Mouse (Mus musculus): ENCODE measurements around the gene Gm13030. TPM values are rescaled to one million over a fixed set of nuclear protein-coding genes. Genes with fewer than 3 reads are reported as not detected.
"Not testable (repeated sequence)": the region's sequence is repeated elsewhere in the genome, so short reads cannot be mapped to it uniquely, and the experiment has no call there.

Gm13030 gene
- total RNA-seq, 2 experiments from 2014 or later, result not detected

DNA sequence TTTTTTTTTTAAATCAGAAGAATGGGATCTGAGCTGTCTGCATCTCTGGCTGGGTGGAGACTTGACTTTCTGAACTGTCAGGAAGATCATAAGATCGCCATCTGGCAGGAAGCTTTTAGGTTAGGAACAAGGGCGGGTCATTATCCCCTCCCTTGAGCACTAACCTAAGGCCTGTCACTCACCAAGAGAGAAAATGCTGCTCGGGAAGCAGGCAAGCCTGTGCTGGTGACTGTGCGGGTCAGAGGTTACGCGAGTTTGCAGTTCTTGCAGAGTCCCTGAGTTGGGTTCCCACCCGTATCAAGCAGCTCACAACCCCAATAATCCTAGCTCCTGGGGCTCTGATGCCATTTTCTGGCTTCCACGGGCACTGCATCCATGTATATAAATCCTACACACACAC lies 5.1 kb downstream of the Gm13030 start:
- no peak for ATAC-seq (replicated peaks; ENCODE audit: low FRiP score, poor library complexity, severe bottlenecking)

DNA sequence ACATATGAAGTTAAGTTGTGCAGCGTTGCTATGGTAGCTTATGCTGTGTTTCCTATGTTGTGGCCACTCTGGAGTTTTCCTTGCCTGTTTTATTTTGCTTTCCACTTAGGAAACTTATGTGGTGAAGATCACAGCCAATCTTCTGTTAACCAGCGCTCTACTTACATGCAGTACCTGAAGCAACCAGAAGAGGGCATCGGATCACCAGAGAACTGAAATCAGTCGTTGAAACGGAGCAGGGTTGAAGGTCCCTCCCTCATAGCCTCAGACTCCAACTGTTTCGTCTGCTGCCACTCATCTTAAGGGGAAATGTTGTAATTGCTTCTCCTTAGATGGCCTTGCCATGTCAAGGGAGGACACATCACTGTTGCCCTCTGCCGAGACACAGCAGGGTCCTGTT lies 7.4 kb downstream of the Gm13030 start:
- ATAC-seq (replicated peaks; ENCODE audit: low FRiP score, poor library complexity, severe bottlenecking), result no peak

DNA sequence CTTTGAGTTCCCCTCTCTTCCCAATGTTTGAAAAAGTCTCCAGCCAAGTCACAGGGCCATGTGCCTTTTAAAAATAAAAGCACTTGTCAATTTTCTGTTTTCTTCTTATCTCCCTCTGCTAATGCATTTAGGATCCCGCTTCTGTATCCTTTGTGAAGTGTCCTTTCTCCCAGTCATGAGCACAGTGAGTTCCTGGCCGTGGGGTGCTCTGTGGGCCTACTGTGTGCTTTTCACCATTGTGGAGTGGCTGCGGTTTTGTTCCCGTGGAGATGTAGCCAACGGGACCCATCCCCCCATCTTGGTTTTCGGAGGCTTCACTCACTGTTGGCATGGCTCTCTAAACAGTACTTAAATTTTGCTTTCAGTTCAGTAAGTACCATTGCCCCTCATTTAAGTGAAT lies 7.8 kb downstream of the Gm13030 start:
- ATAC-seq (replicated peaks; ENCODE audit: low FRiP score, poor library complexity, severe bottlenecking), result no peak

DNA sequence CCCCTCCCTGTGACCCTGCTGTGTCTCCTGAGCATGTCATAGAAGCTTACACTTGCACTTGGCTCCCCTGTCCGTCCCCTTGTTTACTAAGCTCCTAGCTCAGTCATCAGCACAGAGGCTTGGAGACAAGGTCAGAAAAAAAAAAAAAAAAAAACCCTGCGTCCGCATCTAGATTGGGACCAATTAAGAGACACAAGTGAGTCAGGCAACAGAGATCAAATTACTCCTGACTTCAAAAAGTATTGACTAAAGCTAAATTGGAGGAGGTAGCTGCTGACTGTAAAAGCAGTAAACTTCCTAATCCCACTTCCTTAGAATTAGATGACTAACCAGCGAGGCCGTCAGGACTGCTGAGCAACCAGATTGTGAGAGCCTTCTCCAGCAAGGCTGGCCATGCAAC lies 8.7 kb downstream of the Gm13030 start:
- no peak for ATAC-seq (replicated peaks; ENCODE audit: low FRiP score, poor library complexity, severe bottlenecking)

DNA sequence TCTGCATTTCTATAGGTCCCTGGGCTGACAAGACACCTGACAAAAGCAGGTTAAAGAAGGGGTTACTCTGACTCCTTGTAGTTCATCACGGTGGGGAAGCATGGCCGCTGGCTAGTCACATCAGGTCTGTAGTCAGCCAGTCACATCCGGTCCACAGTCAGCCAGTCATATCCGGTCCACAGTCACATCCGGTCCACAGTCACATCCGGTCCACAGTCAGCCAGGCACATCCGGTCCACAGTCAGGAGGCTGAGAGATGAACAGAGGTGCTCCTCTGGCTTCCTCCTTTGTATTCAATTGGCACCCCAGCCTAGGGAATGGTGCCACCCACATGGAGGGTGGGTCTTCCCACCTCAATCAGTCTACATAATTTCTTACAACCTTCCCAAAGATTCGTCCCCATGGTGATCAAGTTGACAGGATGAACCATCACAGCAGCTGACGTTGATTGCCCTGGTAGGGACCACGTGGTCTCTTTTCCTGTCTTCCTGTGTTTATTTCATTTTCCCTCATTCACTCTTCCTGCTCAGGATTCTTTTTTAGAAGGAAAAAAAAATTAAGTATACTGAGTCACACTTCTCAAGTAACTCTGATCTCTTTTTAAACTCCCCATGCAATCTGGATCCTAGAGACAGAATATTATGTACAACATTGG lies 10.3 kb downstream of the Gm13030 start, which contains the start of gene Pla2g5:
Gene Pla2g5 (minus strand): TSS at position 139 of the 655 bp plus-strand sequence.
- no peak for ATAC-seq (replicated peaks; ENCODE audit: low FRiP score, poor library complexity, severe bottlenecking)

DNA sequence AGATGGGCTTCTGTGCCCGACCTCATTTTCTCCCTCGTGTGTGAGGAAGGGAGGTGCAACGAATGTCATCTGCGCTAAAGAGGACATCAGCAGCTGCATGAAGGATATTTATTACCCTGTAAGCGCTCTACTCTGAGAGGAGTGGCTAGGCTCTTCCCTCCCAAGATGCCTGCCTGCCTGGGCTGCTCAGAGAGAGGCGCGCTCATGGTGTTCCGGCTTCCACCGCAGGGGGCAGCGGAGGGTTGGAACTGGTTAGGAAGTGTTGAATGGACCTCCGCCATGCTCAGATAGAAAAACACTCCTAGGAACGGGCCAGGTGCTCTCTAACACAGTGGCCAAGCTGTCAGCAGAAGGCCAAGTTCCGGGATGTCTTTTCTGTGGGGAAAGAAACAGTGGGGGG lies 14.0 kb downstream of the Gm13030 start:
- ATAC-seq (replicated peaks; ENCODE audit: low FRiP score, poor library complexity, severe bottlenecking), result 0 out of 2 replicates have a peak, but pooled peaks have one; percentile 52

DNA sequence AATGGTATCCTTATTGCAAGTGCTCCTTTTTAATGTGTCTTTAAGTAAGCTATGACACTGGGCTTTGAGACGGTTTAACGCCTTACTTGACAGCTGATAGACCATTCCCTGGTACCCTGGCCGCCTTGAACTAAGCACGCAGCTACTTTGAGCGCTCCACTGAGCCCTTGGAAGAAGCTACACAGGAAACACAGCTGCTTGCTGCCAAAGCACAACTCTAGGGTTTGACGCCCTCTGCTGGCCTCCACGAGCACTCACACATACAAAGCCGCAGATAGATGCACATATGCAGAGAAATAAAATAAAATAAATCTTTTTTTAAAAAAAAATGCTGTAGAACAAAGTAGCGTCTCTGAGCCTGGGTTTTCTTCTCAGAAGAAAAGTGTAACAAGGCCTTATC lies 14.5 kb downstream of the Gm13030 start:
- ATAC-seq (replicated peaks; ENCODE audit: low FRiP score, poor library complexity, severe bottlenecking), result no peak

DNA sequence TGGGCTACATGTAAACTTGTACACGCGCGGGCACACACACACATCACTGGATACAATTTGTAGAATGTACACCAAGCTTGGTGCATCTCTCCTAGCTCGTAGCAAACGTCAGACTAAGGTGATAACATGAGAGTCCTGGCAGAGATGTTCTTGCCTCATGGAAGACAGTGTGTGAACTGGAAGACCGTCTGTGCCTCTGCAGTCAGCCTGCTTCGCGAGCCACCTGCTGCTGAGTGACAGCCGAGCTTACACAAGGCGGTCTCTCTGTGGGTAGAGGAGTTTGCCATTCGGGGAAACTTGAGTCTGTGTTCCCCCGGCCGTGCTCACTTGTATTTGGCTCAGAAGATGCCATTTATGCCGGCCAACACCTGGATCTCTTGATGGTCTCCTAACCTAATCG lies 15.3 kb downstream of the Gm13030 start:
- no peak for ATAC-seq (replicated peaks; ENCODE audit: low FRiP score, poor library complexity, severe bottlenecking)

DNA sequence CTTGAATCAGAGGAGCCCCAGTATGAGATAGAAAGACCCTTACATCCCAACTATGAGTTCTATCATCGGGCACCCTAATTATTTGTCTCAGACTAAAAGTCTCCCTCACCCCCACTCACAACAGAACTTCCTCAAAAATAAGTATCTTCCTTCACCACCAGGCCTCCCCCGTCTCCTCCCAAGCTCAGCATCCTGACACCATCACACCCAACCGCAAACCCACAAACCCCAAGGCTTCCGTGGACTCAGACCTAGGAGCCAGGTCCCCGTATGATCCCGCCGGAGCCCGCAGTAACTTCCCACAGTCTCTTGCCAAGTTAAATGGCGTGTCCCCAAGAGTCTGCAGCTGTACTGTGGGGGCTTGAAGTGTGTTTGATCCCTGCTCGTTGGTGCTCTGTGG lies 16.2 kb downstream of the Gm13030 start:
- ATAC-seq (replicated peaks; ENCODE audit: low FRiP score, poor library complexity, severe bottlenecking), result no peak

DNA sequence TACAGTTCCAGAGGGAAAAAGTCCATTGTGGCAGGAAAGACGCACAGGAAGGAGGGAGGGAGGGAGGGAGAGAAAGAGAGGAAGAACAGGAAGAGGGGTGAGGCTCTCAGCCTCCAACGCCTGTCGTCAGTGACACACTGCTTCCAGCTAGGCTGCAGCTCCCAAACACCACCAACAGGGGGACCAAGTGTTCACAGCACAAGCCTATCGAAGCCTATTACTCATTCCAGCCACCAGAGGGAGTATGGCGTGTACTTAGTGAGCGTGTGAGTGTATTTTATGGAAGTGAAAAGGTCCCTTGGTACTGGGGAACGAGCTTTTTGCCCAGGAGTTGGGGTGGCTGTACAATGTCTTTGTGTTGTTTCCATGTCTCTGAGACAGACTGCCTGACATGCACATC lies 17.3 kb downstream of the Gm13030 start:
- ATAC-seq (replicated peaks; ENCODE audit: low FRiP score, poor library complexity, severe bottlenecking), result peak; percentile 72

DNA sequence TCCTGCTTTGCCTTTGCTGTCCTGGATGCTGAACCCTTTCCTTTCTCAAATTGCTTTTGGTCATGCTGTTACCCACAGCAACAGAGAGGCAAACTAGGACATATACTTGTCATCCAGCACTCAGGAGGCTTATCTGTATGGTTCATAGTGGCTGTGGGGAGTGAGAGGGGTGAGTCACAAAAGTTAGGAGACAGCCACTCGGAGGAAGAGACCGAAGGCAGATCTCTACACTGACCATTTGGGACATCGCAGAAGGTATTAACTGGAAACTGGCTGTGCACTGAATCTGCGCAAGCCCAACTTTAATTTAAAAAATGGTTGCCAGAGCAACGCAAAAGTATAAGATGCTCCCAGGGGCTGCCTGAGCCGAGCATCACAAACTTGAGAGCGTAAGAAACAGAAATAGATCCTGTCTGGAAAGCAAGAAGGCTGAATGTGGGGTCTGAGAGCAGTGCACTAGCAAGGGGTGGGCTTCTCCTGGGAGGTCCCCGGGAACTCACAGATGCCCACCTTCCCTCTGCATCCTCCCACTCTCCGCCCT lies 18.6 kb downstream of the Gm13030 start:
- ATAC-seq (replicated peaks; ENCODE audit: low FRiP score, poor library complexity, severe bottlenecking), result no peak

DNA sequence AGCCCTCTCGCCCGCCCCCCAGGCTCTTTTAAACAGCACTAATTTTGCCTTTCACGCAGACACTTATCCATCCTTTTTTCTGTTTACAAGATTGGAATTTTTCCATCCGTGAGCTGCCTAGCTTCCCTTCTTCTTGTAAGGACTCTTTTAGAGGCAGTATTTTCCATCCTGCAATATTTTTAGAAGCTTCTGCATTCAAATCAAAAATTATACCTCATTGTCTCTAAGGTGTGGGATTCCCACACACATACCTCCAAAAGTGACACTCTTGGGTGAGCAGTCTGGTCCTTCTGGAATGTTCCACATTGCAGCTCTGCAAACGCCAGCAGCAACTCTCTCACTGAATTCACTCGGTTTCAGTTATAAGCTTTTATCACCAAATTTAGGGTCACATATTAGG lies 20.8 kb downstream of the Gm13030 start:
- no peak for ATAC-seq (replicated peaks; ENCODE audit: low FRiP score, poor library complexity, severe bottlenecking)

DNA sequence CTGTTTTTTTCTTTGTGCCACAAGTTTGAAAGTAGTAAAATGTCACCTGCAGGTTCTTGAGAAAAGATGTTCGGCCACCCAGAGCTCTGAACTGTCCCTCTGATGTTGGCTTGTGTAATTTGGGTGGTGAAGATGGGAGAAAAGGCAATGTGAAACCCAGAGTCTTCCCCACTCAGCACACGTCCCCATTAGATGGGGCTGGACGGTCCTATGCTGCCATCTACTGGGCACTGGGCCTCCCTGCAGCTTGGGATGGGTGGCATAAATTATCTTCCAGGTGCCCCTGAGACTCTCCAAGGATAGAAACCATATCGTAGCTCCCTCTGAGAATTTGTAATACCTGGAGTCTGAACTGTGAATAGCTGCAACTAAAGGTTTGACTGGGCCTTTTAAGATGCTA lies 22.3 kb downstream of the Gm13030 start:
- ATAC-seq (replicated peaks; ENCODE audit: low FRiP score, poor library complexity, severe bottlenecking), result 0 out of 2 replicates have a peak, but pooled peaks have one; percentile 52

DNA sequence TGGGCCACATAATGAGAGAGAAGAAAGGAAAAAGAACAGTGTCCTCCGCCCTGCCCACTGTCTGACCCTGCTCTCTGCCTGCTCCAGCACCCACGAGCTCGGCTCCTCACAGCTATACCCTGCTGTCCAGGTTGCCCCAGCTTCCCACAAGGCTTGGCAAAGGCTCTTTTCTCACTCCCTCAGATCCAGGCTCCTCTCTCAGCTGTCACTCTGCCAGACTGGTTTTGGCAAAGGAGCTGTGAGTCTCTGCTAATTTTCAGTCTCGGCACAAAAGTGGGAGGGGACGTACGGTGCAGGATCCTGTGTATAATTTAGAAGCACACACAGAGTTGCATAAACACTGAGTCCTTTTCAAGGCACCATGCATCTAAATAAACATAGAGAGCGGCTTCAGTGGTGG lies 32.4 kb downstream of the Gm13030 start:
- ATAC-seq (replicated peaks; ENCODE audit: low FRiP score, poor library complexity, severe bottlenecking), result no peak

DNA sequence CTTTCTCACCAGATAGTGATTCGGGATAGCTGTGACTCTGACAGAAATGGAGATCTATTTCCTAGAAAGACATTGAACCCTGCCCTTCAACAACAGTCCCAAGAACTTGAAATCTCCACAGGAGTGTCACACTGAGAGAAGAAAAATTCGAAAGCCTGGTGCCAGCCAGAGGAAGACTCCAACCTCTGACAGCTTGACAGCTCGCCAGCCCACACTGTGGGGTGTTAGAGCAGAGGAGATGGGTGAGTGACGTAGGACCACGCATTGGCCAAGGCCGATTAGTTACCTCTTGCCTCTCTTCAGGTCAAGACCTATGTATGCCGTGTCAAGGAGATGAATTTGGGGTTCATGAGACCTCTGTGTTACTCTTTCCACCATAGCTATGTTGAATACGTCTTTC lies 33.0 kb downstream of the Gm13030 start:
- no peak for ATAC-seq (replicated peaks; ENCODE audit: low FRiP score, poor library complexity, severe bottlenecking)

DNA sequence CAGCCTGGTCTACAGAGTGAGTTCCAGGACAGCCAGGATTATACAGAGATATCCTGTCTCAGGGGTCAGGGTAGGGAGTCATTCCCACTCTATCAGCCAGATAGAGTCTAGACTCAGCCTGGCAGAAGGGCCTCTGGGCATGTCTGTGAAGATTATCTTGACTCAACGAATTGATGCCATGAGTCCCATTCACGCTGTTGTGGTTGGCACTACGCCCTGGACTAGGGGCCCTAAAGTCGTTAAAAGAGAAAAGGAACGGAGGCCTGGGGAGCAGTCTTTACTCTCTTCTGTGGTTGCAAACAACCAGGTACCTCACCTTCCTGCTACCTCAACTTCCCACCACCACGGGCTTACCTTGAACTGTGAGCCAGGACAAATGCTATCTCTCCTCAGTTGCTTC lies 34.0 kb downstream of the Gm13030 start:
- no peak for ATAC-seq (replicated peaks; ENCODE audit: low FRiP score, poor library complexity, severe bottlenecking)

DNA sequence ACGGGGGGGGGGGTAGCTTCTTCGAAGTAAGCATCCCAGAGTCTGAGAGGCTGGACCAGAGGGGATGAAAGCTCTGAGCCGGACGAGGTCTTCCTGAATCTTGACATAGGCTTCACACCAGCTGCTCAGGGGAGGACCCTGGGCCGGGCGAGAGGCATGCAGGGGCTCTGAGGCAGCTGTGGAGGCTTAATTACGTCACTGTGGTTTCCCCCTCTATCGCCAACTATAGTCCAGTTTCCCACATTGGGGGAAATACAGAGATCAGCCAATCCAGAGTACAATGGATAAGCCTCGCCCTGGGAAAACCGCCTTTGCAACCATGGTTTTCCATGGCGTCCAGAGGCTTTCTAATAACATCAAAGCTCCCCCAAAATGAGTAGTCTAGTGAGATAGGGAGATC lies 46.6 kb downstream of the Gm13030 start:
- no peak for ATAC-seq (replicated peaks; ENCODE audit: low FRiP score, poor library complexity, severe bottlenecking)

DNA sequence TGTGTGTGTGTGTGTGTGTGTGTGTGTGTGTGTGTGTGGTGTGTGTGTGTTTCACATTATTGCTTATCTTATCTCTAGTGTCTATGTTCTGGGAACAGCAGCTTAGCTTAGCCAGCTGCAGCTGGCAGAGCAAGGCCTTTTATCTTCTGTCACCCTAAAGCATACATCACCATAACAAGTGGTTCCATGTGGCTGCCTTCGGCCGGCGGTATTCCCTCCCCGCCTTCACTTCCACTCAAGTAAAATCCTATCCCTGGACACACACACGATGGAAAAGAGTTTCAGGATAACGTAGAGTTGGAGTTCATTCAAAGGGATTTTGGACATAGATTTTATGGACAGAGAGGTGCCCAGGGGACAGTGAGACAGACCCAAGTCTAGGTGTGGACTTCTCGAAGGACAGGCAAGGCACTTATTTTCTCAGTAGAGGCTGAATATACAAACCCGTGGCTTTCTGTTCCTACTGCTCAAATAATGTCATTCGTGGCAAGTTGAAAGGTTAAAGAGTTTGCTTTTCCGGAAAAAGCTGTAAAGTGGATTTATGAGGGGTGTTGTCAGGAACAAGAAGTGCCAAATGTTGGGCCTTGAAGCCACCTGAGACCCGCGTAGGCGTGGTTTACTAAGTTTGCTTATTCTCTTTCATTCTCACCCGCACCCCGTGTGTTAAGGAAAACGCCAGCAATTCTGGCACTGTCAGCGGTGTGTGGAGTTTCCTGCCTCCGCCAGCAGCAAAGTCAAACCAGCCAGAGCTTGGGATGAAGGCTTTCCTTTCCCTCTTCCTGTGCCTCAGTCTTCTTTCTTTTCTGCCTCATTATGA lies 47.8 kb downstream of the Gm13030 start:
- ATAC-seq (replicated peaks; ENCODE audit: low FRiP score, poor library complexity, severe bottlenecking), result no peak

DNA sequence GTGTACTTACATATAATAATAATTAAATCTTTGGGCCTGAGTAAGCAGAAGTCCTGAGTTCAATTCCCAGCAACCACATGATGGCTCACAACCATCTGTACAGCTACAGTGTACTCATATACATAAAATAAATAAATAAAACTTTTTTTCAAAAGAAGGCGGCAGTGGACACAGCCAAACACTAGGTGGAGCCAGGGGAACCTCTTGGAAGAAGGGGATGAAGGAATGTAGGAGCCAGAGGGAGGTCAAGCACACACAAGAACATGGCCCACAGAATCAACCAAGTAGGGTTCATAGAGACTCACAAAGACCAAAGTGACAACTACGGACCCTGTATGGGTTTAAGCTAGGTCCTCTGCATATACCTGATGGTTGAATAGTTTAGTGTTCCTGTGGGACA lies 49.1 kb downstream of the Gm13030 start:
- ATAC-seq (replicated peaks; ENCODE audit: low FRiP score, poor library complexity, severe bottlenecking), result no peak

DNA sequence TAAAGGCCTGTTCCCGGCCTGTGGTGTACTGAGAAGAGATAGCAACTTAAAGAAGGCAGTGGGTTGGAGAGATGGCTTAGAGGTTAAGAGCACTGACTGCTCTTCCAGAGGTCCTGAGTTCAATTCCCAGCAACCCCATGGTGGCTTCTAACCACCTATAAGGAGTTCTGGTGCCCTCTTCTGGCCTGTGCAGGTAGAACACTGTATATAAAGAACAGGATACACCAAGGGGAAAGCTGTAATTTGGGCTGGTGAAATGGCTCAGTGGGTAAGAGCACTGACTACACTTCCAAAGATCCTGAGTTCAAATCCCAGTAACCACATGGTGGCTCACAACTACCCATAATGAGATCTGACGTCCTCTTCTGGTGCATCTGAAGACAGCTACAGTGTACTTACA lies 49.6 kb downstream of the Gm13030 start:
- ATAC-seq (replicated peaks; ENCODE audit: low FRiP score, poor library complexity, severe bottlenecking), result not testable (repeated sequence)

DNA sequence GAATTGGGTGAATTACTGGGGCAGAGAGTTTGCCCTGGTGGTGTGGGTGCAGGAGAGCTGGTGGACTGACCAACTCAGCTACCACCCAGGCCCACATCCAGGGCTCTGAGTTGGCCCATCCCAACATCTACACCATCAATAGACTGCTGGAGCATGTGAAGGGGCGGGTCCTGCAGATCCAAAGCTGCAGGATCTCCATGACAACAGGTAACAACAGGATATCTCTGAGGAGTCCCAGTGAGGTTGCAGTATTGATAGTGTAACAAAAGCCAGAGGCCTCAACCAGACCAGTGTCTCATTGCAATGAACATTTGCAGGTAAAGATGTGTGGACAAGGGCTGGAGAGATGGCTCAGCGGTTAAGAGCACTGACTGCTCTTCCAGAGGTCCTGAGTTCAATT lies 52.7 kb downstream of the Gm13030 start:
- ATAC-seq (replicated peaks; ENCODE audit: low FRiP score, poor library complexity, severe bottlenecking), result no peak
